Mouse (Mus musculus): ENCODE results near the gene Rtn4rl2.

GRCm38 (mm10) chr2:84887411-84888271 lies 1.1 kb upstream of the Rtn4rl2 start:
- TF ChIP-seq CTCF (IDR thresholded peaks at IDR 0.05; ENCODE audit: extremely low read depth, insufficient read length, insufficient replicate concordance, low read depth, low read length) (no peak), POLR2A (IDR thresholded peaks at IDR 0.05; ENCODE audit: low read depth, low read length) (no peak)

Measured in small intestine, adult 2 months (tissue).